Mouse (Mus musculus): ENCODE results near the gene Srrm3. TPM values are rescaled to one million over a fixed set of nuclear protein-coding genes. Genes with fewer than 3 reads are reported as not detected.

Srrm3 gene
- polyA plus RNA-seq, 1 experiment from 2014 or later: 0.16 TPM

GRCm38 (mm10) chr5:135807263-135807637 is 560 bp downstream of the Srrm3 start:
- no peak for TF ChIP-seq CTCF (IDR thresholded peaks at IDR 0.05; ENCODE audit: low read depth)
- Histone ChIP-seq H3K4me3 (replicated peaks; ENCODE audit: low read depth, low read length) (no peak overlapping the region), H3K27ac (no peak overlapping the region), H3K36me3 (ENCODE audit: insufficient read depth, low read length) (no peaks in the 10 kb centered on the region), H3K9me3 (replicated peaks; ENCODE audit: low read length) (no peaks in the 10 kb centered on the region), H3K9ac (ENCODE audit: low read depth, low read length) (no peak overlapping the region), H3K4me1 (replicated peaks; ENCODE audit: insufficient read depth, low read length) (no peaks in the 10 kb centered on the region), H3K4me2 (ENCODE audit: low read length) (no peak overlapping the region), H3K27me3 (ENCODE audit: insufficient read depth, low read length) (no peaks in the 10 kb centered on the region)
- no peak for DNase-seq (ENCODE audit: low spot score)
- WGBS: 50% methylated on average over 3 of the region's 3 CpGs
- no peak for ATAC-seq (replicated peaks; ENCODE audit: low FRiP score, low read depth)

GRCm38 (mm10) chr5:135812991-135813390 is 6.3 kb downstream of the Srrm3 start:
- ATAC-seq (replicated peaks; ENCODE audit: low FRiP score, low read depth) (no peak), DNase-seq (ENCODE audit: low spot score) (no peak)
- Histone ChIP-seq H3K4me3 (replicated peaks; ENCODE audit: low read depth, low read length) (no peak overlapping the region), H3K36me3 (ENCODE audit: insufficient read depth, low read length) (no peaks in the 10 kb centered on the region), H3K9ac (ENCODE audit: low read depth, low read length) (no peak overlapping the region), H3K4me1 (replicated peaks; ENCODE audit: insufficient read depth, low read length) (no peaks in the 10 kb centered on the region), H3K27me3 (ENCODE audit: insufficient read depth, low read length) (no peaks in the 10 kb centered on the region), H3K9me3 (replicated peaks; ENCODE audit: low read length) (no peaks in the 10 kb centered on the region), H3K4me2 (ENCODE audit: low read length) (no peak overlapping the region), H3K27ac (no peak overlapping the region)
- TF ChIP-seq CTCF (IDR thresholded peaks at IDR 0.05; ENCODE audit: low read depth): no peak
- 68% methylated on average over 5 of the region's 5 CpGs for WGBS

GRCm38 (mm10) chr5:135818491-135818890 is 11.8 kb downstream of the Srrm3 start:
- no peak for ATAC-seq (replicated peaks; ENCODE audit: low FRiP score, low read depth)
- WGBS: 38% methylated on average over 7 of the region's 7 CpGs
- H3K9ac ChIP-seq (ENCODE audit: low read depth, low read length): no peak overlapping the region
- no peak for TF ChIP-seq CTCF (IDR thresholded peaks at IDR 0.05; ENCODE audit: low read depth)
- no peaks in the 10 kb centered on the region for H3K27me3 ChIP-seq (ENCODE audit: insufficient read depth, low read length)
- no peak overlapping the region for H3K4me3 ChIP-seq (replicated peaks; ENCODE audit: low read depth, low read length)
- H3K27ac ChIP-seq: no peak overlapping the region
- no peaks in the 10 kb centered on the region for H3K36me3 ChIP-seq (ENCODE audit: insufficient read depth, low read length)
- H3K9me3 ChIP-seq (replicated peaks; ENCODE audit: low read length): no peaks in the 10 kb centered on the region
- H3K4me1 ChIP-seq (replicated peaks; ENCODE audit: insufficient read depth, low read length): no peaks in the 10 kb centered on the region
- DNase-seq (ENCODE audit: low spot score): no peak
- H3K4me2 ChIP-seq (ENCODE audit: low read length): no peak overlapping the region

- DNase-seq (ENCODE audit: low spot score): no peak
- WGBS: 22% methylated on average over 7 of the region's 7 CpGs
- no peaks in the 10 kb centered on the region for H3K36me3 ChIP-seq (ENCODE audit: insufficient read depth, low read length)
These were observed 15.7 kb downstream of the Srrm3 start for GRCm38 (mm10) chr5:135822316-135822944.

GRCm38 (mm10) chr5:135824517-135824916 is 17.8 kb downstream of the Srrm3 start:
- no peak overlapping the region for H3K4me3 ChIP-seq (replicated peaks; ENCODE audit: low read depth, low read length)
- no peaks in the 10 kb centered on the region for H3K4me1 ChIP-seq (replicated peaks; ENCODE audit: insufficient read depth, low read length)
- no peak overlapping the region for H3K4me2 ChIP-seq (ENCODE audit: low read length)
- H3K9me3 ChIP-seq (replicated peaks; ENCODE audit: low read length): no peaks in the 10 kb centered on the region
- H3K9ac ChIP-seq (ENCODE audit: low read depth, low read length): no peak overlapping the region
- H3K36me3 ChIP-seq (ENCODE audit: insufficient read depth, low read length): no peaks in the 10 kb centered on the region
- no peak overlapping the region for H3K27ac ChIP-seq
- WGBS: 54% methylated on average over 3 of the region's 3 CpGs
- no peak for TF ChIP-seq CTCF (IDR thresholded peaks at IDR 0.05; ENCODE audit: low read depth)
- ATAC-seq (replicated peaks; ENCODE audit: low FRiP score, low read depth): no peak
- no peak for DNase-seq (ENCODE audit: low spot score)
- no peaks in the 10 kb centered on the region for H3K27me3 ChIP-seq (ENCODE audit: insufficient read depth, low read length)

More at GRCm38 (mm10) chr5:135822316-135822944, 15.7 kb downstream of the Srrm3 start:
- no peak overlapping the region for H3K4me2 ChIP-seq (ENCODE audit: low read length)
- no peak for TF ChIP-seq CTCF (IDR thresholded peaks at IDR 0.05; ENCODE audit: low read depth)
- no peaks in the 10 kb centered on the region for H3K27me3 ChIP-seq (ENCODE audit: insufficient read depth, low read length)
- no peaks in the 10 kb centered on the region for H3K4me1 ChIP-seq (replicated peaks; ENCODE audit: insufficient read depth, low read length)
- no peak overlapping the region for H3K4me3 ChIP-seq (replicated peaks; ENCODE audit: low read depth, low read length)
- ATAC-seq (replicated peaks; ENCODE audit: low FRiP score, low read depth): no peak
- no peak overlapping the region for H3K9ac ChIP-seq (ENCODE audit: low read depth, low read length)
- no peaks in the 10 kb centered on the region for H3K9me3 ChIP-seq (replicated peaks; ENCODE audit: low read length)
- no peak overlapping the region for H3K27ac ChIP-seq

GRCm38 (mm10) chr5:135826225-135826624 is 19.5 kb downstream of the Srrm3 start:
- H3K4me2 ChIP-seq (ENCODE audit: low read length): no peak overlapping the region
- ATAC-seq (replicated peaks; ENCODE audit: low FRiP score, low read depth) (no peak), DNase-seq (ENCODE audit: low spot score) (no peak)
- no peaks in the 10 kb centered on the region for H3K9me3 ChIP-seq (replicated peaks; ENCODE audit: low read length)
- no peak overlapping the region for H3K9ac ChIP-seq (ENCODE audit: low read depth, low read length)
- H3K27me3 ChIP-seq (ENCODE audit: insufficient read depth, low read length): no peaks in the 10 kb centered on the region
- no peaks in the 10 kb centered on the region for H3K4me1 ChIP-seq (replicated peaks; ENCODE audit: insufficient read depth, low read length)
- H3K27ac ChIP-seq: no peak overlapping the region
- no peaks in the 10 kb centered on the region for H3K36me3 ChIP-seq (ENCODE audit: insufficient read depth, low read length)
- H3K4me3 ChIP-seq (replicated peaks; ENCODE audit: low read depth, low read length): no peak overlapping the region
- TF ChIP-seq CTCF (IDR thresholded peaks at IDR 0.05; ENCODE audit: low read depth): no peak
- 40% methylated on average over 6 of the region's 6 CpGs for WGBS

- 86% methylated on average over 8 of the region's 8 CpGs for WGBS
- Histone ChIP-seq H3K4me2 (ENCODE audit: low read length) (no peak overlapping the region), H3K36me3 (ENCODE audit: insufficient read depth, low read length) (no peaks in the 10 kb centered on the region), H3K9ac (ENCODE audit: low read depth, low read length) (no peak overlapping the region), H3K4me3 (replicated peaks; ENCODE audit: low read depth, low read length) (no peak overlapping the region), H3K9me3 (replicated peaks; ENCODE audit: low read length) (no peaks in the 10 kb centered on the region), H3K27me3 (ENCODE audit: insufficient read depth, low read length) (no peaks in the 10 kb centered on the region), H3K4me1 (replicated peaks; ENCODE audit: insufficient read depth, low read length) (no peaks in the 10 kb centered on the region), H3K27ac (no peak overlapping the region)
- DNase-seq (ENCODE audit: low spot score) (no peak), ATAC-seq (replicated peaks; ENCODE audit: low FRiP score, low read depth) (no peak)
- TF ChIP-seq CTCF (IDR thresholded peaks at IDR 0.05; ENCODE audit: low read depth): no peak
These were observed 22.7 kb downstream of the Srrm3 start for GRCm38 (mm10) chr5:135829381-135829780.

Measured in kidney, postnatal 0 days (tissue).